Mouse (Mus musculus): Measurements from ENCODE around the gene Ppme1. TPM values are rescaled to one million over a fixed set of nuclear protein-coding genes. Genes with fewer than 3 reads are reported as not detected.

Gene Ppme1
- polyA plus RNA-seq, 1 experiment from 2014 or later: 79.1 TPM

- 8% methylated on average over 17 of the region's 17 CpGs for whole genome bisulfite sequencing
- H3K27ac ChIP-seq: peak overlapping the region; percentile 93
- peak overlapping the region; percentile 84 for H3K4me3 ChIP-seq
- no peaks in the 10 kb centered on the region for H3K9me3 ChIP-seq (replicated peaks)
- peaks cover 32% of the 10 kb centered on the region for H3K36me3 ChIP-seq
- H3K27me3 ChIP-seq (ENCODE audit: low read depth, poor library complexity, severe bottlenecking): no peaks in the 10 kb centered on the region
- no peak for DNase-seq (ENCODE audit: low spot score)
- peaks cover 18% of the 10 kb centered on the region for H3K4me1 ChIP-seq
Observed at GRCm38 (mm10) chr7:100372452-100372980, 409 bp upstream of the Ppme1 start.

GRCm38 (mm10) chr7:100364888-100365287 lies 7.2 kb downstream of the Ppme1 start:
- no peaks in the 10 kb centered on the region for H3K9me3 ChIP-seq (replicated peaks)
- H3K4me3 ChIP-seq: no peak overlapping the region
- 38% methylated on average over 6 of the region's 6 CpGs for WGBS
- no peak overlapping the region for H3K27ac ChIP-seq
- no peaks in the 10 kb centered on the region for H3K27me3 ChIP-seq (ENCODE audit: low read depth, poor library complexity, severe bottlenecking)
- peaks cover 12% of the 10 kb centered on the region for H3K4me1 ChIP-seq
- DNase-seq (ENCODE audit: low spot score): no peak
- peaks cover 24% of the 10 kb centered on the region for H3K36me3 ChIP-seq

GRCm38 (mm10) chr7:100363162-100363561 lies 8.9 kb downstream of the Ppme1 start:
- WGBS: 92% methylated on average over 2 of the region's 2 CpGs
- Histone ChIP-seq H3K9me3 (replicated peaks) (no peaks in the 10 kb centered on the region), H3K4me3 (no peak overlapping the region), H3K27ac (no peak overlapping the region), H3K4me1 (peaks cover 12% of the 10 kb centered on the region), H3K36me3 (peaks cover 24% of the 10 kb centered on the region), H3K27me3 (ENCODE audit: low read depth, poor library complexity, severe bottlenecking) (no peaks in the 10 kb centered on the region)
- DNase-seq (ENCODE audit: low spot score): no peak

GRCm38 (mm10) chr7:100357856-100358255 lies 14.3 kb downstream of the Ppme1 start:
- Histone ChIP-seq H3K4me3 (no peak overlapping the region), H3K27me3 (ENCODE audit: low read depth, poor library complexity, severe bottlenecking) (no peaks in the 10 kb centered on the region), H3K4me1 (no peaks in the 10 kb centered on the region), H3K27ac (no peak overlapping the region), H3K36me3 (peaks cover 27% of the 10 kb centered on the region), H3K9me3 (replicated peaks) (no peaks in the 10 kb centered on the region)
- no peak for DNase-seq (ENCODE audit: low spot score)

GRCm38 (mm10) chr7:100356768-100357167 lies 15.3 kb downstream of the Ppme1 start:
- Histone ChIP-seq H3K36me3 (peaks cover 35% of the 10 kb centered on the region), H3K4me3 (no peak overlapping the region), H3K9me3 (replicated peaks) (no peaks in the 10 kb centered on the region), H3K27me3 (ENCODE audit: low read depth, poor library complexity, severe bottlenecking) (no peaks in the 10 kb centered on the region), H3K27ac (no peak overlapping the region), H3K4me1 (no peaks in the 10 kb centered on the region)
- 100% methylated on average over 1 of the region's 1 CpGs for WGBS
- DNase-seq (ENCODE audit: low spot score): no peak

- H3K4me3 ChIP-seq: no peak overlapping the region
- no peak overlapping the region for H3K27ac ChIP-seq
- no peak for DNase-seq (ENCODE audit: low spot score)
- H3K36me3 ChIP-seq: peaks cover 39% of the 10 kb centered on the region
- H3K9me3 ChIP-seq (replicated peaks): no peaks in the 10 kb centered on the region
- H3K27me3 ChIP-seq (ENCODE audit: low read depth, poor library complexity, severe bottlenecking): no peaks in the 10 kb centered on the region
- WGBS: 86% methylated on average over 5 of the region's 5 CpGs
- no peaks in the 10 kb centered on the region for H3K4me1 ChIP-seq
Observed at GRCm38 (mm10) chr7:100356324-100356723, 15.8 kb downstream of the Ppme1 start.

- H3K9me3 ChIP-seq (replicated peaks): no peaks in the 10 kb centered on the region
- peaks cover 39% of the 10 kb centered on the region for H3K36me3 ChIP-seq
- no peaks in the 10 kb centered on the region for H3K4me1 ChIP-seq
- no peaks in the 10 kb centered on the region for H3K27me3 ChIP-seq (ENCODE audit: low read depth, poor library complexity, severe bottlenecking)
- no peak overlapping the region for H3K27ac ChIP-seq
- WGBS: 92% methylated on average over 4 of the region's 4 CpGs
- no peak for DNase-seq (ENCODE audit: low spot score)
- H3K4me3 ChIP-seq: no peak overlapping the region
Observed at GRCm38 (mm10) chr7:100354984-100355383, 17.1 kb downstream of the Ppme1 start.

GRCm38 (mm10) chr7:100335921-100336320 lies 36.2 kb downstream of the Ppme1 start:
- H3K36me3 ChIP-seq: peaks cover 97% of the 10 kb centered on the region
- H3K27me3 ChIP-seq (ENCODE audit: low read depth, poor library complexity, severe bottlenecking): no peaks in the 10 kb centered on the region
- no peaks in the 10 kb centered on the region for H3K9me3 ChIP-seq (replicated peaks)
- no peak for DNase-seq (ENCODE audit: low spot score)
- no peak overlapping the region for H3K27ac ChIP-seq
- H3K4me1 ChIP-seq: no peaks in the 10 kb centered on the region
- no peak overlapping the region for H3K4me3 ChIP-seq
- WGBS: 87% methylated on average over 2 of the region's 2 CpGs

- 93% methylated on average over 3 of the region's 3 CpGs for WGBS
Observed at GRCm38 (mm10) chr7:100331269-100331668, 40.8 kb downstream of the Ppme1 start.

GRCm38 (mm10) chr7:100328636-100329035 lies 43.5 kb downstream of the Ppme1 start:
- Histone ChIP-seq H3K4me1 (no peaks in the 10 kb centered on the region), H3K9me3 (replicated peaks) (no peaks in the 10 kb centered on the region), H3K4me3 (no peak overlapping the region), H3K36me3 (peaks cover 87% of the 10 kb centered on the region), H3K27me3 (ENCODE audit: low read depth, poor library complexity, severe bottlenecking) (no peaks in the 10 kb centered on the region), H3K27ac (no peak overlapping the region)
- no peak for DNase-seq (ENCODE audit: low spot score)
- WGBS: 95% methylated on average over 4 of the region's 4 CpGs

More at GRCm38 (mm10) chr7:100331269-100331668, 40.8 kb downstream of the Ppme1 start:
- Histone ChIP-seq H3K36me3 (peaks cover 96% of the 10 kb centered on the region), H3K27ac (no peak overlapping the region), H3K27me3 (ENCODE audit: low read depth, poor library complexity, severe bottlenecking) (no peaks in the 10 kb centered on the region), H3K4me3 (no peak overlapping the region), H3K9me3 (replicated peaks) (no peaks in the 10 kb centered on the region), H3K4me1 (no peaks in the 10 kb centered on the region)
- DNase-seq (ENCODE audit: low spot score): no peak

GRCm38 (mm10) chr7:100327514-100327913 lies 44.6 kb downstream of the Ppme1 start:
- 94% methylated on average over 7 of the region's 7 CpGs for WGBS
- H3K9me3 ChIP-seq (replicated peaks): no peaks in the 10 kb centered on the region
- H3K27ac ChIP-seq: no peak overlapping the region
- no peaks in the 10 kb centered on the region for H3K4me1 ChIP-seq
- no peaks in the 10 kb centered on the region for H3K27me3 ChIP-seq (ENCODE audit: low read depth, poor library complexity, severe bottlenecking)
- no peak overlapping the region for H3K4me3 ChIP-seq
- peaks cover 76% of the 10 kb centered on the region for H3K36me3 ChIP-seq
- DNase-seq (ENCODE audit: low spot score): no peak

GRCm38 (mm10) chr7:100325482-100325881 lies 46.6 kb downstream of the Ppme1 start:
- DNase-seq (ENCODE audit: low spot score): peak; percentile 52
- Histone ChIP-seq H3K4me1 (no peaks in the 10 kb centered on the region), H3K9me3 (replicated peaks) (no peaks in the 10 kb centered on the region), H3K36me3 (peaks cover 56% of the 10 kb centered on the region), H3K27me3 (ENCODE audit: low read depth, poor library complexity, severe bottlenecking) (no peaks in the 10 kb centered on the region), H3K27ac (no peak overlapping the region), H3K4me3 (no peak overlapping the region)
- 91% methylated on average over 6 of the region's 6 CpGs for WGBS

- H3K36me3 ChIP-seq: peaks cover 41% of the 10 kb centered on the region
- no peak for DNase-seq (ENCODE audit: low spot score)
- 96% methylated on average over 3 of the region's 3 CpGs for WGBS
- no peaks in the 10 kb centered on the region for H3K4me1 ChIP-seq
- H3K4me3 ChIP-seq: no peak overlapping the region
- H3K27ac ChIP-seq: no peak overlapping the region
- H3K9me3 ChIP-seq (replicated peaks): no peaks in the 10 kb centered on the region
- H3K27me3 ChIP-seq (ENCODE audit: low read depth, poor library complexity, severe bottlenecking): no peaks in the 10 kb centered on the region
Observed at GRCm38 (mm10) chr7:100323721-100324120, 48.4 kb downstream of the Ppme1 start.

- no peaks in the 10 kb centered on the region for H3K36me3 ChIP-seq
- no peak overlapping the region for H3K27ac ChIP-seq
- DNase-seq (ENCODE audit: low spot score): no peak
- no peaks in the 10 kb centered on the region for H3K9me3 ChIP-seq (replicated peaks)
- WGBS: 91% methylated on average over 5 of the region's 5 CpGs
- no peaks in the 10 kb centered on the region for H3K4me1 ChIP-seq
- H3K4me3 ChIP-seq: no peak overlapping the region
- H3K27me3 ChIP-seq (ENCODE audit: low read depth, poor library complexity, severe bottlenecking): no peaks in the 10 kb centered on the region
Observed at GRCm38 (mm10) chr7:100317534-100317933, 54.6 kb downstream of the Ppme1 start.

All from limb, embryonic 10.5 days (tissue).